Mouse (Mus musculus): Measurements from ENCODE around the gene Cirbp. TPM values are rescaled to one million over a fixed set of nuclear protein-coding genes. Genes with fewer than 3 reads are reported as not detected.

Cirbp gene
- polyA plus RNA-seq, 1 experiment from 2014 or later: 59.7 TPM

DNA sequence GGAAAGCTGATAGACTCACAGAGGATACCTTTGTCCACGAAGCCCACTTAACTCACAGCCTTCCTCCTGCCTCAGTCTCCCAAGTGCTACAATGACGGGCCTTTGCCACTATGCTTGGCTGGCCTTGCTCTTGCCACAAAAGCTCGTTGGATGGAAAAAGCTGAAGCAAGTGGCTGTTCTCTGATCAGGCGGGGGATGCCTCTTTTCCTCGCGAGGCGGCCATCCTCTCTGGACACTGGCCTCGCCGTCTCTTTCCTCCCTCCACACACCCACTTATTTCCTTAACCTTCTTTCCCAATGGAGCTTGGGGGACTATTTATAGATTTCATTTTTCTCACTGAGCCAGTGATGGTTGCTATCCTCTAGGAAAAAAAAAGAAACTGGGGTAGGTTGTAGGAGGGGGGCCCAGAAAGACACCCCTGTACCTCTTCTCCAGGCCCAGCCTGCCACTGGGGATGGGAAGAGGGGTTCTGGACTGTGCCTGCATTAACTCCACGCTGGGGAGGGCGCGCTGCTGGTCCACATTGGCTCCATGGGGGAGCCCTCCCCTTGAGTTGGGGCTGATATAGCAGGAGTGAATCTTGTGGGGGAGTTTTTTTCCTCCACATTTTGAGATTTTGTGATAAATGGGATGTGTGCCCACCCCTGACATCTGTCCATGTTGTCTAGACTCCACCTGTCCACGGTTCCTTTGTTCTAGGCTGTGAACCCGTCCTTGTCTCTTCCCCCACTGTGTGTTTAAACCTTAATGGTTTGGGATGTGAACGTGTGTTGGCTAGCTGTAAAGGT, 8.4 kb upstream of the Cirbp start:
- 0 out of 2 replicates have a peak overlapping the region, but pooled peaks have one; percentile 2 for H3K4me2 ChIP-seq (ENCODE audit: low read depth, low read length)
- WGBS: 61% methylated on average over 15 of the region's 15 CpGs
- no peak overlapping the region for H3K4me3 ChIP-seq (ENCODE audit: low read depth, low read length)
- no peak for ATAC-seq (ENCODE audit: low read depth)
- H3K9ac ChIP-seq (ENCODE audit: low read depth, low read length): peak overlapping the region; percentile 42; the same call in 1 of the 2 replicates
- no peak for DNase-seq (ENCODE audit: low spot score)
- H3K9me3 ChIP-seq (ENCODE audit: control insufficient read depth, low read length): no peaks in the 10 kb centered on the region
- H3K36me3 ChIP-seq (ENCODE audit: control insufficient read depth, insufficient read depth, low read length): peaks cover 52% of the 10 kb centered on the region
- H3K27ac ChIP-seq (replicated peaks; ENCODE audit: low read depth, low read length): peak overlapping the region; percentile 87
- no peaks in the 10 kb centered on the region for H3K27me3 ChIP-seq (replicated peaks; ENCODE audit: control insufficient read depth, insufficient read depth, low read length)
- peaks cover 51% of the 10 kb centered on the region for H3K4me1 ChIP-seq (ENCODE audit: control insufficient read depth, insufficient read depth, low read length)

DNA sequence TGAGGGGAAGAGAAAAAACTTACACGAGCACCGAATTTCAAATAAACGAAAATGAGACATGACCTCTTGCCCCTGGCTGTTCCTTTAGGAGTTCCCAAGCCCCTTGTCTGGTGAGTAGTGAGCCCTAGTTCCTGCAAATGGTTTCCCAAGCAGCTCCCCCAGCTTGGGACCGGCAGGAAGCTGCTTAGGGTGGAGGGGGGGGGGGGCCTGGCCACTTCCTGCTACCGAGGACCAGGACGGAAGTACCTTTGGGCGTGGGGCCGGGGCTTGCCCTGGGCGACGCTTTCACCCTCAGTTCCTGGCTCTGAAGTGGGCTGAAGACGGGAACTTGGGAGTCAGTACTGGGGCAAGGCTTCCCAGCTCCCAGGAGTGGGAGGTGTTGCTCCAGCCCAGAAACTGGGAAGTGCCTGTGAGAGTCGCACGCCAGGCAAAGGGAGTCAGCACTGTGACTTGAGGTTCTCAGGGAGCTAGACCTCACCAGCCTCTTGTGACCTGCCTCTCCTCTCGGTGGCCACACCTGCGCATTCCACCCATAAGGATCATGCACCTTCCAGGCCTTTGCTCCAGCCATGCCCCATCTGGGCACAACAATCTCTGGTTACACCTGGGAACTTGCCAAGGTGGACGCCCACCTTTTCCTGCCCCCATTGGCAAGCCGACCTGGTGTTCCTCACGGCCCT, 7.3 kb upstream of the Cirbp start:
- Histone ChIP-seq H3K4me3 (ENCODE audit: low read depth, low read length) (peak overlapping the region; percentile 42; the same call in 1 of the 2 replicates), H3K4me1 (ENCODE audit: control insufficient read depth, insufficient read depth, low read length) (peaks cover 53% of the 10 kb centered on the region), H3K4me2 (ENCODE audit: low read depth, low read length) (peak overlapping the region; percentile 67), H3K36me3 (ENCODE audit: control insufficient read depth, insufficient read depth, low read length) (peaks cover 42% of the 10 kb centered on the region), H3K27ac (replicated peaks; ENCODE audit: low read depth, low read length) (peak overlapping the region; percentile 87), H3K9ac (ENCODE audit: low read depth, low read length) (peak overlapping the region; percentile 42; the same call in 1 of the 2 replicates), H3K9me3 (ENCODE audit: control insufficient read depth, low read length) (no peaks in the 10 kb centered on the region), H3K27me3 (replicated peaks; ENCODE audit: control insufficient read depth, insufficient read depth, low read length) (no peaks in the 10 kb centered on the region)
- DNase-seq (ENCODE audit: low spot score) (peak; percentile 68), ATAC-seq (ENCODE audit: low read depth) (no peak)
- 11% methylated on average over 16 of the region's 18 CpGs for WGBS

- WGBS: 7% methylated on average over 12 of the region's 12 CpGs
- Histone ChIP-seq H3K27ac (replicated peaks; ENCODE audit: low read depth, low read length) (peak overlapping the region; percentile 87), H3K4me3 (ENCODE audit: low read depth, low read length) (peak overlapping the region; percentile 42), H3K27me3 (replicated peaks; ENCODE audit: control insufficient read depth, insufficient read depth, low read length) (no peaks in the 10 kb centered on the region), H3K9me3 (ENCODE audit: control insufficient read depth, low read length) (no peaks in the 10 kb centered on the region), H3K36me3 (ENCODE audit: control insufficient read depth, insufficient read depth, low read length) (peaks cover 36% of the 10 kb centered on the region), H3K4me1 (ENCODE audit: control insufficient read depth, insufficient read depth, low read length) (peaks cover 53% of the 10 kb centered on the region), H3K4me2 (ENCODE audit: low read depth, low read length) (peak overlapping the region; percentile 67), H3K9ac (ENCODE audit: low read depth, low read length) (peak overlapping the region; percentile 50)
- DNase-seq (ENCODE audit: low spot score) (peak; percentile 62), ATAC-seq (ENCODE audit: low read depth) (peak; percentile 8; the same call in 1 of the 2 replicates)
These were observed 6.7 kb upstream of the Cirbp start for GRCm38 (mm10) chr10:80159021-80159560.

- Histone ChIP-seq H3K27ac (replicated peaks; ENCODE audit: low read depth, low read length) (peak overlapping the region; percentile 94), H3K4me3 (ENCODE audit: low read depth, low read length) (peak overlapping the region; percentile 42), H3K27me3 (replicated peaks; ENCODE audit: control insufficient read depth, insufficient read depth, low read length) (no peaks in the 10 kb centered on the region), H3K9me3 (ENCODE audit: control insufficient read depth, low read length) (no peaks in the 10 kb centered on the region), H3K9ac (ENCODE audit: low read depth, low read length) (peak overlapping the region; percentile 55), H3K4me1 (ENCODE audit: control insufficient read depth, insufficient read depth, low read length) (peaks cover 57% of the 10 kb centered on the region), H3K4me2 (ENCODE audit: low read depth, low read length) (peak overlapping the region; percentile 67), H3K36me3 (ENCODE audit: control insufficient read depth, insufficient read depth, low read length) (peaks cover 29% of the 10 kb centered on the region)
- under 1% methylated on average over 40 of the region's 55 CpGs for WGBS
- DNase-seq (ENCODE audit: low spot score): peak; percentile 100
- peak; percentile 82 for ATAC-seq (ENCODE audit: low read depth)
These were observed 6.0 kb upstream of the Cirbp start for GRCm38 (mm10) chr10:80159561-80160454.

- Histone ChIP-seq H3K4me3 (ENCODE audit: low read depth, low read length) (peak overlapping the region; percentile 42), H3K27me3 (replicated peaks; ENCODE audit: control insufficient read depth, insufficient read depth, low read length) (no peaks in the 10 kb centered on the region), H3K36me3 (ENCODE audit: control insufficient read depth, insufficient read depth, low read length) (peaks cover 20% of the 10 kb centered on the region), H3K9me3 (ENCODE audit: control insufficient read depth, low read length) (no peaks in the 10 kb centered on the region), H3K4me2 (ENCODE audit: low read depth, low read length) (peak overlapping the region; percentile 67), H3K4me1 (ENCODE audit: control insufficient read depth, insufficient read depth, low read length) (peaks cover 58% of the 10 kb centered on the region), H3K27ac (replicated peaks; ENCODE audit: low read depth, low read length) (peak overlapping the region; percentile 94), H3K9ac (ENCODE audit: low read depth, low read length) (peak overlapping the region; percentile 55)
- 4% methylated on average over 17 of the region's 33 CpGs for whole genome bisulfite sequencing
- no peak for ATAC-seq (ENCODE audit: low read depth)
- peak; percentile 83 for DNase-seq (ENCODE audit: low spot score)
These were observed 5.1 kb upstream of the Cirbp start for GRCm38 (mm10) chr10:80160455-80161371.

- Histone ChIP-seq H3K9ac (ENCODE audit: low read depth, low read length) (peak overlapping the region; percentile 55; the same call in 1 of the 2 replicates), H3K9me3 (ENCODE audit: control insufficient read depth, low read length) (no peaks in the 10 kb centered on the region), H3K4me1 (ENCODE audit: control insufficient read depth, insufficient read depth, low read length) (peaks cover 57% of the 10 kb centered on the region), H3K4me3 (ENCODE audit: low read depth, low read length) (peak overlapping the region; percentile 42), H3K27me3 (replicated peaks; ENCODE audit: control insufficient read depth, insufficient read depth, low read length) (no peaks in the 10 kb centered on the region), H3K36me3 (ENCODE audit: control insufficient read depth, insufficient read depth, low read length) (peaks cover 10% of the 10 kb centered on the region), H3K27ac (replicated peaks; ENCODE audit: low read depth, low read length) (peak overlapping the region; percentile 94), H3K4me2 (ENCODE audit: low read depth, low read length) (peak overlapping the region; percentile 67)
- DNase-seq (ENCODE audit: low spot score) (peak; percentile 91), ATAC-seq (ENCODE audit: low read depth) (peak; percentile 16)
- 15% methylated on average over 7 of the region's 7 CpGs for WGBS
These were observed 4.1 kb upstream of the Cirbp start for GRCm38 (mm10) chr10:80161522-80162242.

GRCm38 (mm10) chr10:80162243-80162608, 3.6 kb upstream of the Cirbp start:
- Histone ChIP-seq H3K4me1 (ENCODE audit: control insufficient read depth, insufficient read depth, low read length) (peaks cover 62% of the 10 kb centered on the region), H3K27ac (replicated peaks; ENCODE audit: low read depth, low read length) (peak overlapping the region; percentile 94), H3K4me2 (ENCODE audit: low read depth, low read length) (peak overlapping the region; percentile 67; the same call in 1 of the 2 replicates), H3K27me3 (replicated peaks; ENCODE audit: control insufficient read depth, insufficient read depth, low read length) (no peaks in the 10 kb centered on the region), H3K9me3 (ENCODE audit: control insufficient read depth, low read length) (no peaks in the 10 kb centered on the region), H3K36me3 (ENCODE audit: control insufficient read depth, insufficient read depth, low read length) (peaks cover 5% of the 10 kb centered on the region), H3K9ac (ENCODE audit: low read depth, low read length) (no peak overlapping the region), H3K4me3 (ENCODE audit: low read depth, low read length) (no peak overlapping the region)
- ATAC-seq (ENCODE audit: low read depth) (no peak), DNase-seq (ENCODE audit: low spot score) (no peak)
- 57% methylated on average over 3 of the region's 3 CpGs for WGBS
